Comparison of ENCODE assay signal across 26 mouse cellular contexts in genomic region chr7:128555141-128555750, GRCm38 (mm10). TPM values are rescaled to one million over a fixed set of nuclear protein-coding genes. Genes with fewer than 3 reads are reported as not detected.
DNase-seq lines count a peak whose midpoint lies in the region; ATAC-seq and TF ChIP-seq lines count a peak whose summit lies in the region.
"Had no signal": no experiment of that assay in that cellular context is flagged by ENCODE, and none has a peak within 500 bp of the region (broad histone marks: within the 10 kb centered on the region; RNA-seq: fewer than 3 reads in every experiment).

No protein-coding gene starts in this region.

- TF ChIP-seq CTCF in kidney, adult 2 months (conservative IDR thresholded peaks at IDR 0.05; ENCODE audit: insufficient read depth, insufficient read length, low read depth, low read length) = no peak
- TF ChIP-seq CTCF in lung, adult 2 months (IDR thresholded peaks at IDR 0.05; ENCODE audit: insufficient read depth, low read length) = no peak
- no peak for TF ChIP-seq CTCF in olfactory bulb, adult 2 months (IDR thresholded peaks at IDR 0.05; ENCODE audit: insufficient read depth, low read depth, low read length)

- H3K9me3 ChIP-seq in lung, embryonic 16.5 days (ENCODE audit: control insufficient read depth, low read length) = no peaks in the 10 kb centered on the region
- H3K9me3 ChIP-seq: hindbrain, embryonic 10.5 days; hindbrain, embryonic 15.5 days; limb, embryonic 12.5 days; midbrain, embryonic 13.5 days had no signal

- DNase-seq in kidney, adult 2 months = peak; percentile 71
- DNase-seq in kidney, adult 18-20 months = no peak
- DNase-seq in lung, adult 2 months = no peak
- peak; percentile 44 for DNase-seq in kidney, postnatal 10 days
- DNase-seq in cerebellum, postnatal 36 days = no peak
- DNase-seq in frontal cortex, postnatal 14 days (ENCODE audit: low spot score in 2 of 2) = no peak
- DNase-seq: cerebellum, adult 18-20 months; cerebellum, postnatal 10 days; heart, postnatal 14 days; liver, postnatal 0 days; retina, postnatal 1 day; right cerebral cortex, postnatal 14 days; thymus, postnatal 14 days had no signal

- 0 out of 2 replicates have a peak, but pooled peaks have one; percentile 2 for ATAC-seq in lung, embryonic 16.5 days (ENCODE audit: low read depth)
- ATAC-seq: forebrain, embryonic 14.5 days; inflammation-experienced regulatory T-cells, adult 6 months; liver, postnatal 0 days; midbrain, embryonic 13.5 days had no signal

- no peaks in the 10 kb centered on the region for H3K27me3 ChIP-seq in kidney, adult 2 months (replicated peaks; ENCODE audit: control insufficient read depth, insufficient read depth, low read length)
- H3K27me3 ChIP-seq in lung, embryonic 16.5 days (ENCODE audit: control insufficient read depth, insufficient read depth, low read depth, low read length) = no peaks in the 10 kb centered on the region
- H3K27me3 ChIP-seq: hindbrain, embryonic 15.5 days; limb, embryonic 12.5 days; megakaryocyte, embryonic 14.5 days had no signal

- no peak overlapping the region for H3K9ac ChIP-seq in lung, embryonic 16.5 days (ENCODE audit: low read length)
- H3K9ac ChIP-seq: hindbrain, embryonic 15.5 days; limb, embryonic 12.5 days; liver, postnatal 0 days; midbrain, embryonic 13.5 days had no signal

- TF ChIP-seq POLR2A in kidney, adult 2 months (IDR thresholded peaks at IDR 0.05; ENCODE audit: low read depth, low read length) = no peak
- no peak for TF ChIP-seq POLR2A in lung, adult 2 months (IDR thresholded peaks at IDR 0.05; ENCODE audit: borderline replicate concordance, extremely low read depth, low read depth, low read length)
- TF ChIP-seq POLR2A in olfactory bulb, adult 2 months (IDR thresholded peaks at IDR 0.05; ENCODE audit: insufficient read depth, low read depth, low read length) = no peak

- 61% methylated on average over 5 of the region's 5 CpGs for WGBS in kidney, adult 2 months
- 69% methylated on average over 5 of the region's 5 CpGs for WGBS in lung, embryonic 16.5 days
- WGBS in lung, adult 2 months = 71% methylated on average over 5 of the region's 5 CpGs
- WGBS in olfactory bulb, adult 2 months = 89% methylated on average over 5 of the region's 5 CpGs

- no peak overlapping the region for H3K4me2 ChIP-seq in lung, embryonic 16.5 days (ENCODE audit: low read depth, low read length)
- H3K4me2 ChIP-seq: hindbrain, embryonic 15.5 days; limb, embryonic 12.5 days; liver, embryonic 11.5 days; midbrain, embryonic 13.5 days had no signal

- peaks cover 11% of the 10 kb centered on the region; the same call in 1 of the 2 replicates for H3K4me1 ChIP-seq in kidney, adult 2 months (ENCODE audit: control insufficient read depth, insufficient read depth, low read length)
- peaks cover under 1% of the 10 kb centered on the region; the same call in 1 of the 2 replicates for H3K4me1 ChIP-seq in lung, embryonic 16.5 days (replicated peaks; ENCODE audit: control insufficient read depth, insufficient read depth, low read length)
- peaks cover 2% of the 10 kb centered on the region; the same call in 1 of the 2 replicates for H3K4me1 ChIP-seq in lung, adult 2 months (ENCODE audit: control insufficient read depth, insufficient read depth, low read length)
- H3K4me1 ChIP-seq in olfactory bulb, adult 2 months (ENCODE audit: control insufficient read depth, insufficient read depth, low read length) = peaks cover 17% of the 10 kb centered on the region

- H3K36me3 ChIP-seq in kidney, adult 2 months (ENCODE audit: control insufficient read depth, insufficient read depth, low read length) = no peaks in the 10 kb centered on the region
- no peaks in the 10 kb centered on the region for H3K36me3 ChIP-seq in lung, embryonic 16.5 days (ENCODE audit: control insufficient read depth, insufficient read depth, low read length)
- H3K36me3 ChIP-seq: hindbrain, embryonic 10.5 days; hindbrain, embryonic 15.5 days; limb, embryonic 12.5 days; midbrain, embryonic 13.5 days had no signal

- no peak overlapping the region for H3K4me3 ChIP-seq in kidney, adult 2 months (ENCODE audit: insufficient read depth, low read depth, low read length)
- H3K4me3 ChIP-seq in lung, embryonic 16.5 days (ENCODE audit: low read length) = no peak overlapping the region
- H3K4me3 ChIP-seq in lung, adult 2 months (replicated peaks; ENCODE audit: extremely low read depth, low read depth, low read length) = no peak overlapping the region
- H3K4me3 ChIP-seq in olfactory bulb, adult 2 months (ENCODE audit: insufficient read depth, low read depth, low read length) = no peak overlapping the region
- H3K4me3 ChIP-seq: hindbrain, embryonic 10.5 days; hindbrain, embryonic 15.5 days; layer of hippocampus, adult 2 months; left cerebral cortex, adult 2 months; limb, embryonic 12.5 days; midbrain, embryonic 13.5 days had no signal

- H3K27ac ChIP-seq in kidney, adult 2 months (ENCODE audit: insufficient read depth, low read depth, low read length) = peak overlapping the region; percentile 32; the same call in 1 of the 2 replicates
- no peak overlapping the region for H3K27ac ChIP-seq in lung, embryonic 16.5 days (ENCODE audit: low read length)
- H3K27ac ChIP-seq in olfactory bulb, adult 2 months (ENCODE audit: insufficient read depth, low read depth, low read length) = peak overlapping the region; percentile 58; the same call in 1 of the 2 replicates
- H3K27ac ChIP-seq: hindbrain, embryonic 10.5 days; hindbrain, embryonic 15.5 days; kidney, postnatal 0 days; layer of hippocampus, adult 2 months; left cerebral cortex, adult 2 months; limb, embryonic 12.5 days; midbrain, embryonic 13.5 days had no signal

RNA-seq across cellular contexts. Expression of gene Bag3, which starts 31.8 kb away (rescaled TPM):
- polyA plus RNA-seq in kidney, adult 2 months (2012; rRNA removed) = 27.6 and 28.3 TPM in 2 replicates
- 24.0 and 26.3 TPM in 2 replicates for polyA plus RNA-seq in lung, embryonic 16.5 days (2015; fragmentation: Nextera tagmentation; extraction: Ambion mirVana)
- polyA plus RNA-seq in lung, adult 2 months (2012; rRNA removed) = 58.6 and 60.3 TPM in 2 replicates
- polyA plus RNA-seq in olfactory bulb, adult 2 months (2012; ENCODE audit: insufficient read depth, insufficient read length, low replicate concordance, missing spikeins) = not detected in 2 replicates

RNA-seq across cellular contexts. Expression of gene Inpp5f, which starts 55.9 kb away (rescaled TPM):
- 14.6 TPM in 2 replicates for polyA plus RNA-seq in kidney, adult 2 months (2012; rRNA removed)
- polyA plus RNA-seq in lung, embryonic 16.5 days (2015; fragmentation: Nextera tagmentation; extraction: Ambion mirVana) = 16.2 and 17.3 TPM in 2 replicates
- 5.4 and 6.7 TPM in 2 replicates for polyA plus RNA-seq in lung, adult 2 months (2012; rRNA removed)
- polyA plus RNA-seq in olfactory bulb, adult 2 months (2012; ENCODE audit: insufficient read depth, insufficient read length, low replicate concordance, missing spikeins) = not detected in 2 replicates

Comparison
In these comparisons a context has a peak if more than half of its experiments do, and no peak if none do; other contexts are left out.
1. DNase-seq: peak in kidney, adult 2 months (single experiment) and kidney, postnatal 10 days (single experiment); none in kidney, adult 18-20 months (single experiment), lung, adult 2 months (single experiment), cerebellum, postnatal 36 days (0 of 2) and frontal cortex, postnatal 14 days (0 of 2).
2. RNA of gene Bag3, which starts 31.8 kb away (polyA plus RNA-seq): 58.6 to 60.3 TPM in lung, adult 2 months, 27.6 to 28.3 TPM in kidney, adult 2 months and 24.0 to 26.3 TPM in lung, embryonic 16.5 days; not detected in olfactory bulb, adult 2 months; every median in the first group is over 10 times any median in the second.